Mouse (Mus musculus) lung, adult 2 months (tissue): ENCODE results near the gene Magi2. TPM values are rescaled to one million over a fixed set of nuclear protein-coding genes. Genes with fewer than 3 reads are reported as not detected.

Source experiments
- DNase-seq: peaks from one replicate; pipeline ENCODE4 v3.0.0; 2022
- H3K4me1 ChIP-seq: fragments of 200-500 bp; 2 replicates; pipeline ENCODE4 v1.6.1; 2011; ENCODE audit warnings: low read length; ENCODE audit not compliant: control insufficient read depth, insufficient read depth
- H3K4me3 ChIP-seq: fragments of 200-500 bp; replicated peaks from 2 replicates; pipeline ENCODE3; 2011; ENCODE audit warnings: low read depth, mild to moderate bottlenecking, control low read depth, low read length; ENCODE audit errors: extremely low read depth
- CTCF ChIP-seq: fragments of 200-500 bp; IDR thresholded peaks from 2 replicates; pipeline ENCODE4 v1.5.1; 2011; ENCODE audit warnings: mild to moderate bottlenecking, low read length, control low read depth; ENCODE audit not compliant: insufficient read depth
- POLR2A ChIP-seq: fragments of 200-500 bp; IDR thresholded peaks from 2 replicates; pipeline ENCODE4 v1.6.1; 2011; ENCODE audit warnings: low read depth, mild to moderate bottlenecking, control low read depth, low read length, borderline replicate concordance; ENCODE audit errors: extremely low read depth
- WGBS: fragments of 180-500 bp; shearing (Covaris S2); methylation state at CpG from one replicate; pipeline ENCODE4 v1.1.7; 2018; 5-methylcytosine and 5-hydroxymethylcytosine counted together
- polyA plus RNA-seq: library from polyadenylated mRNA; depleted of rRNA; stranded (reverse); fragments of >200 nt; gene quantifications from 2 replicates; pipeline ENCODE4 v1.2.3, GENCODE M21; 2012

Magi2 gene
- polyA plus RNA-seq, 1 experiment: 2.7 TPM

GRCm38 (mm10) chr5:20404533-20404932, 1177.7 kb downstream of the Magi2 start:
- 70% methylated on average over 5 of the region's 5 CpGs for WGBS
- TF ChIP-seq CTCF (no peak), POLR2A (no peak)
- Histone ChIP-seq H3K4me3 (no peak overlapping the region), H3K4me1 (no peaks in the 10 kb centered on the region)
- DNase-seq: no peak

- no peak for DNase-seq
- WGBS: 80% methylated on average over 4 of the region's 4 CpGs
- TF ChIP-seq CTCF (no peak), POLR2A (no peak)
- H3K4me1 ChIP-seq: no peaks in the 10 kb centered on the region
- H3K4me3 ChIP-seq: no peak overlapping the region
Observed at GRCm38 (mm10) chr5:20406626-20407025, 1179.8 kb downstream of the Magi2 start.

- DNase-seq: no peak
- TF ChIP-seq CTCF (no peak), POLR2A (no peak)
- Histone ChIP-seq H3K4me3 (no peak overlapping the region), H3K4me1 (no peaks in the 10 kb centered on the region)
Observed at GRCm38 (mm10) chr5:20415320-20415719, 1188.5 kb downstream of the Magi2 start.

- TF ChIP-seq CTCF (no peak), POLR2A (no peak)
- Histone ChIP-seq H3K4me1 (no peaks in the 10 kb centered on the region), H3K4me3 (no peak overlapping the region)
- DNase-seq: no peak
Observed at GRCm38 (mm10) chr5:20417348-20417747, 1190.5 kb downstream of the Magi2 start.

- no peak for DNase-seq
- WGBS: 61% methylated on average over 9 of the region's 9 CpGs
- no peaks in the 10 kb centered on the region for H3K4me1 ChIP-seq
- H3K4me3 ChIP-seq: no peak overlapping the region
- TF ChIP-seq CTCF (no peak), POLR2A (no peak)
Observed at GRCm38 (mm10) chr5:20432148-20432813, 1205.4 kb downstream of the Magi2 start.

- TF ChIP-seq POLR2A (no peak), CTCF (no peak)
- 36% methylated on average over 4 of the region's 4 CpGs for WGBS
- no peak for DNase-seq
- H3K4me3 ChIP-seq: no peak overlapping the region
- H3K4me1 ChIP-seq: 0 out of 2 replicates have a peak, but pooled peaks cover 2% of the 10 kb centered on the region
Observed at GRCm38 (mm10) chr5:20446471-20447174, 1219.8 kb downstream of the Magi2 start.

GRCm38 (mm10) chr5:20456106-20456505, 1229.3 kb downstream of the Magi2 start:
- 69% methylated on average over 3 of the region's 3 CpGs for WGBS
- Histone ChIP-seq H3K4me1 (no peaks in the 10 kb centered on the region), H3K4me3 (no peak overlapping the region)
- no peak for DNase-seq
- no peak for TF ChIP-seq POLR2A
- no peak for TF ChIP-seq CTCF

- 66% methylated on average over 7 of the region's 7 CpGs for WGBS
- DNase-seq: no peak
- H3K4me3 ChIP-seq: no peak overlapping the region
- TF ChIP-seq CTCF: no peak
- no peak for TF ChIP-seq POLR2A
- H3K4me1 ChIP-seq: no peaks in the 10 kb centered on the region
Observed at GRCm38 (mm10) chr5:20457742-20458510, 1231.1 kb downstream of the Magi2 start.

- Histone ChIP-seq H3K4me1 (no peaks in the 10 kb centered on the region), H3K4me3 (no peak overlapping the region)
- no peak for DNase-seq
- WGBS: 41% methylated on average over 2 of the region's 2 CpGs
- TF ChIP-seq POLR2A (no peak), CTCF (no peak)
Observed at GRCm38 (mm10) chr5:20461709-20462108, 1234.9 kb downstream of the Magi2 start.
